Mouse (Mus musculus): Measurements from ENCODE around the gene Tssc4. TPM values are rescaled to one million over a fixed set of nuclear protein-coding genes. Genes with fewer than 3 reads are reported as not detected.
A peak's percentile ranks its signal among the peaks of the same experiment; 100 is the strongest.

The Tssc4 gene
- polyA plus RNA-seq, 1 experiment: 86.7 TPM

DNA sequence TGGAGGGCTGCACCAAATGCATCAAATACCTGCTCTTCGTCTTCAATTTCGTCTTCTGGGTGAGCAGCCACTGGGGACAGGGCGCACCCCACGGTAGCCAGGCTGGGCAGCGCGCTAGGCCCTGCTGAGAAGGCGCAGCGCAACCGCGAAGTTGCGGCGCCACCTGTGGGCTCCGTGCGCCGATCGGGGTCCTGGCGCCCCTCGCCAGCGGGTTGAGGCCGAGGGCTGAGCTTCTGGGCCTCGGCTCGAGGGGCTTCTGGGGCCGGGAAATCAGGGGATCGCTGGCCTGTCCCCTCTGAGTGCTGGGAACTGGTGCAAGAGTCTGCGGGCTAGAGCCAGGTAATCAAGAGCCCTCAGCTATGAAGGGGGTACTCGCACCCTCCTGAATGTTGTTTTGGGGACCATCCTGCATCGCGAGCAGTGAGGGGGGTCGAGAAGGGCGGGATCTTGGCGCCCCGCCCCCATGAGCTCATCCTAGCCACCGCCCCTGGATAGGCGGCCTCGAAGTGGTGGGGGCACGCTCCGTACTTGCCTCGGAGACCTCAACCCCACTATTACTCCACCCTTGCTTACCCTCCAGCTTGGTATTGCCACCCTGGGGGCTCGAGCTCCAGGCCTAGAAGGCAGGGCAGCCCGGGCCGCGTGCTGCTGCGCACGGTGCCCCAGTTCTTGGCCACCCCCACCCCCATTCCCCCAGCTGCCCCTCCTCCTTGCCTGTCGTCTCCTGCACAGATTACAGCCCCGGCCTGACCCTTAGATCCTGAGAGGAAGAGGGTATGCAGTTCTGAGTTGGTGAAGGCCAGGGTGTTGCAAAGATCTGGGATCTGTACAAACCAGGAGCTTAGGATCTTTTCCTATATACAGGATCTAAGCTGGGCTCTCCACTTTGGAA is 15.8 kb upstream of the Tssc4 start:
- peak; percentile 12 for TF ChIP-seq CTCF (IDR thresholded peaks at IDR 0.05; ENCODE audit: control insufficient read depth, insufficient read depth, insufficient read length)
- no peak for TF ChIP-seq MYOD1 (IDR thresholded peaks at IDR 0.05; ENCODE audit: control insufficient read depth, insufficient read length, low read depth)
- H3K36me3 ChIP-seq (ENCODE audit: control insufficient read depth, insufficient read depth): peaks cover 23% of the 10 kb centered on the region
- H3K79me3 ChIP-seq (ENCODE audit: low read depth): peaks cover 49% of the 10 kb centered on the region
- H3K4me3 ChIP-seq (ENCODE audit: insufficient read depth, poor library complexity, severe bottlenecking): peak overlapping the region; percentile 69
- peak overlapping the region; percentile 68 for H3ac ChIP-seq (ENCODE audit: control insufficient read depth, insufficient read length, low read depth)
- peaks cover 55% of the 10 kb centered on the region for H3K79me2 ChIP-seq (ENCODE audit: control insufficient read depth, insufficient read depth)
- no peaks in the 10 kb centered on the region for H3K27me3 ChIP-seq (ENCODE audit: control insufficient read depth, insufficient read depth, insufficient read length)

DNA sequence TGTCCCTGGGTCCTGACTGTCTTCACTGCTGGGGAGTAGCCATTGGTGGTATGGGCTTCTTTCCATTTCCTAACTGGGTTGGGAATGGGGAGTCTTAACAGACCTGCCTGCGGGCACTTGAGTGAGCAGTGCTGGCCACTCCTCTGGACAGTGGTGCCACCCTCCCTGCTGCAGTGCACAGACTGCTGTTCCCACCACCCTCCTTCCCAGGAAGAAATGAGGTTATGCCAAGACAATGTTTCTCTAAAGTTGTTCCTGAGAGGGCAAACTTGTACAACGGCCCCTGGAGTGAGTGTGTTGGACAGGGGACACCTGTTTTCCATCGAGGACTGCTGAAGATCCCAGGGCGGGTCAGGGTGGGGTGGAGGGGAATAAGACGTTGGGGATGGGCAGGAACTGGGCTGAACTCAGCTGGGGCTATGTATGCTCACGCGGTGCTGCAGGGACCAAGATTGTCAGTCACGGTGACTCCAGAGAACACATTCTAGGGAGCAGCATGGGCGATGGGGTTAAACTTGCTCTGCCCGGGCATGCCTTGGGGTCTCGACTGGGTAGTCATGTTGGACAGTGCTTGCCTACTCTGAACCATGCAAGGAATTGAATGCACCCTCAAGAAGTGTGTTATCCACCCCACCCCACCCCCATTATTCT is 15.0 kb upstream of the Tssc4 start:
- Histone ChIP-seq H3K36me3 (ENCODE audit: control insufficient read depth, insufficient read depth) (peaks cover 24% of the 10 kb centered on the region), H3K4me3 (ENCODE audit: insufficient read depth, poor library complexity, severe bottlenecking) (peak overlapping the region; percentile 69), H3K79me3 (ENCODE audit: low read depth) (peaks cover 55% of the 10 kb centered on the region), H3K79me2 (ENCODE audit: control insufficient read depth, insufficient read depth) (peaks cover 64% of the 10 kb centered on the region), H3K27me3 (ENCODE audit: control insufficient read depth, insufficient read depth, insufficient read length) (no peaks in the 10 kb centered on the region), H3ac (ENCODE audit: control insufficient read depth, insufficient read length, low read depth) (peak overlapping the region; percentile 68)
- no peak for TF ChIP-seq CTCF (IDR thresholded peaks at IDR 0.05; ENCODE audit: control insufficient read depth, insufficient read depth, insufficient read length)
- TF ChIP-seq MYOG (IDR thresholded peaks at IDR 0.05; ENCODE audit: control insufficient read depth, extremely low read depth, insufficient read length): no peak
- TF ChIP-seq CEBPB (IDR thresholded peaks at IDR 0.05; ENCODE audit: low read depth): no peak
- no peak for TF ChIP-seq MYOD1 (IDR thresholded peaks at IDR 0.05; ENCODE audit: control insufficient read depth, insufficient read length, low read depth)
- no peak for TF ChIP-seq USF1 (IDR thresholded peaks at IDR 0.05; ENCODE audit: low read depth)
- TF ChIP-seq MAX (IDR thresholded peaks at IDR 0.05): no peak
- TF ChIP-seq FOSL1 (IDR thresholded peaks at IDR 0.05; ENCODE audit: insufficient read depth, low read length, poor library complexity, severe bottlenecking): no peak

DNA sequence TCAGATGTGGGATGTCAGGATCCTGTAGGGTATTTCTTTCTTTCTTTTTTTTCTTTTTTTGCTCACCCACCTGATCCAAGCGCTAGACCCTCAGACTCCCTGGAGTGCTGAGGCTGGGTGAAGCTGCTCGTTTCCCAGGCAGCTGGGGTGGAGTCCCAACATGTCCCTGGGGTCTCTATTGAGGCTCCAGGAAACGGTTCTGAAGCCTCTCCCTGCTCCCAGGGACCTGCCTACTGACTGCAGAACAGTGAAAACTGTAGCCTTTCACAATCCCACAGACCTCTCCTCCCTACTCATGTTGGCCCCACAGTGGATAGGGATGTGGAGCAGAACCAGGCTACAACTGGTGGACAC is 14.5 kb upstream of the Tssc4 start:
- H3K27me3 ChIP-seq (ENCODE audit: control insufficient read depth, insufficient read depth, insufficient read length): no peaks in the 10 kb centered on the region
- H3K36me3 ChIP-seq (ENCODE audit: control insufficient read depth, insufficient read depth): peaks cover 24% of the 10 kb centered on the region
- H3K79me2 ChIP-seq (ENCODE audit: control insufficient read depth, insufficient read depth): peaks cover 69% of the 10 kb centered on the region
- H3K79me3 ChIP-seq (ENCODE audit: low read depth): peaks cover 60% of the 10 kb centered on the region
- H3K4me3 ChIP-seq (ENCODE audit: insufficient read depth, poor library complexity, severe bottlenecking): peak overlapping the region; percentile 69
- TF ChIP-seq CTCF (IDR thresholded peaks at IDR 0.05; ENCODE audit: control insufficient read depth, insufficient read depth, insufficient read length) (no peak), MYOD1 (IDR thresholded peaks at IDR 0.05; ENCODE audit: control insufficient read depth, insufficient read length, low read depth) (no peak), MAX (IDR thresholded peaks at IDR 0.05) (no peak), MYOG (IDR thresholded peaks at IDR 0.05; ENCODE audit: control insufficient read depth, extremely low read depth, insufficient read length) (no peak), CEBPB (IDR thresholded peaks at IDR 0.05; ENCODE audit: low read depth) (no peak), FOSL1 (IDR thresholded peaks at IDR 0.05; ENCODE audit: insufficient read depth, low read length, poor library complexity, severe bottlenecking) (no peak), USF1 (IDR thresholded peaks at IDR 0.05; ENCODE audit: low read depth) (no peak)
- peak overlapping the region; percentile 34 for H3ac ChIP-seq (ENCODE audit: control insufficient read depth, insufficient read length, low read depth)

DNA sequence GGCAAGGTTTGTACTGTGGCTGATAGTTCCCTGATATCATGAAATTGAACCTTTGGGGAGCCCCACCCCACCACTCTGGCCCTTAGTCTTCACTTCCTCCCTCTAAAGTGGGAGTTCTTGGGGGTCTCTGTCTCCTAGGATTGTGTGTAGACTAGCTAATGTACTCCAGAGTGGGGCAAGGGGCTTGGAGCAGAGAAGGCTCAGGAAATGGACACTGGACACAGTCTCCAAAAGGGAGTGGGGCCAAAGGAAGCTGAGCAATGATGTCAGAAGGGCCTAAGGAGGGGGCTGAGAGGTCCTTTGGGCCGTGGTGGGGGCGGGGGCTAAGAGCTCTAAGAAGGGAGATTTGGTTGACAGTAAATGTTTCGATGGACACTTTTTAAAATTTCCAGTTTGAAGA is 14.0 kb upstream of the Tssc4 start:
- Histone ChIP-seq H3K79me3 (ENCODE audit: low read depth) (peaks cover 63% of the 10 kb centered on the region), H3K79me2 (ENCODE audit: control insufficient read depth, insufficient read depth) (peaks cover 73% of the 10 kb centered on the region), H3K36me3 (ENCODE audit: control insufficient read depth, insufficient read depth) (peaks cover 24% of the 10 kb centered on the region), H3K27me3 (ENCODE audit: control insufficient read depth, insufficient read depth, insufficient read length) (no peaks in the 10 kb centered on the region), H3K4me3 (ENCODE audit: insufficient read depth, poor library complexity, severe bottlenecking) (no peak overlapping the region), H3ac (ENCODE audit: control insufficient read depth, insufficient read length, low read depth) (peak overlapping the region; percentile 27)
- no peak for TF ChIP-seq MAX (IDR thresholded peaks at IDR 0.05)
- TF ChIP-seq MYOG (IDR thresholded peaks at IDR 0.05; ENCODE audit: control insufficient read depth, extremely low read depth, insufficient read length): no peak
- no peak for TF ChIP-seq CEBPB (IDR thresholded peaks at IDR 0.05; ENCODE audit: low read depth)

- no peak overlapping the region for H3K4me3 ChIP-seq (ENCODE audit: insufficient read depth, poor library complexity, severe bottlenecking)
- H3ac ChIP-seq (ENCODE audit: control insufficient read depth, insufficient read length, low read depth): peak overlapping the region; percentile 37
- TF ChIP-seq FOSL1 (IDR thresholded peaks at IDR 0.05; ENCODE audit: insufficient read depth, low read length, poor library complexity, severe bottlenecking) (no peak), CEBPB (IDR thresholded peaks at IDR 0.05; ENCODE audit: low read depth) (no peak), MAX (IDR thresholded peaks at IDR 0.05) (no peak), MYOD1 (IDR thresholded peaks at IDR 0.05; ENCODE audit: control insufficient read depth, insufficient read length, low read depth) (no peak), CTCF (IDR thresholded peaks at IDR 0.05; ENCODE audit: control insufficient read depth, insufficient read depth, insufficient read length) (no peak), MYOG (IDR thresholded peaks at IDR 0.05; ENCODE audit: control insufficient read depth, extremely low read depth, insufficient read length) (no peak)
- peaks cover 65% of the 10 kb centered on the region for H3K79me3 ChIP-seq (ENCODE audit: low read depth)
- H3K79me2 ChIP-seq (ENCODE audit: control insufficient read depth, insufficient read depth): peaks cover 79% of the 10 kb centered on the region
- H3K27me3 ChIP-seq (ENCODE audit: control insufficient read depth, insufficient read depth, insufficient read length): no peaks in the 10 kb centered on the region
- peaks cover 24% of the 10 kb centered on the region for H3K36me3 ChIP-seq (ENCODE audit: control insufficient read depth, insufficient read depth)
Measured at GRCm38 (mm10) chr7:143055499-143056186, 13.4 kb upstream of the Tssc4 start.

Data from C2C12 (cell line).